Mouse (Mus musculus) neural tube, embryonic 11.5 days (tissue): ENCODE data around the gene Mcm6. TPM values are rescaled to one million over a fixed set of nuclear protein-coding genes. Genes with fewer than 3 reads are reported as not detected.
A peak's percentile ranks its signal among the peaks of the same experiment; 100 is the strongest.

Experiments
- ATAC-seq: fragments of 200-750 bp; cut with Nextera tagmentation; 2 replicates; pipeline ENCODE4 v1.8.0; 2017; ENCODE audit warnings: moderate number of reproducible peaks, mild to moderate bottlenecking, moderate TSS enrichment, moderate library complexity; ENCODE audit not compliant: insufficient read depth, low FRiP score, low TSS enrichment
- DNase-seq: peaks from one replicate; pipeline ENCODE4 v3.0.0-alpha.2; 2015; ENCODE audit warnings: low spot score
- H3K27ac ChIP-seq: fragments of 300-500 bp; sonication (generic); 2 replicates; pipeline ENCODE4 v1.5.1; 2014; ENCODE audit warnings: low read depth, mild to moderate bottlenecking, low read length
- H3K27me3 ChIP-seq: fragments of 300-500 bp; sonication (generic); 2 replicates; pipeline ENCODE4 v1.6.1; 2014; ENCODE audit warnings: mild to moderate bottlenecking, low read length, mixed read lengths; ENCODE audit not compliant: control insufficient read depth, insufficient read depth
- H3K36me3 ChIP-seq: fragments of 300-500 bp; sonication (generic); 2 replicates; pipeline ENCODE4 v1.6.1; 2014; ENCODE audit warnings: mild to moderate bottlenecking, low read length, moderate library complexity, mixed read lengths; ENCODE audit not compliant: control insufficient read depth, insufficient read depth
- H3K4me1 ChIP-seq: fragments of 300-500 bp; sonication (generic); 2 replicates; pipeline ENCODE4 v1.6.1; 2014; ENCODE audit warnings: low read length, mixed read lengths; ENCODE audit not compliant: control insufficient read depth, insufficient read depth
- H3K4me2 ChIP-seq: fragments of 300-500 bp; sonication (generic); 2 replicates; pipeline ENCODE4 v1.6.1; 2014; ENCODE audit warnings: low read depth, mild to moderate bottlenecking, moderate library complexity
- H3K4me3 ChIP-seq: fragments of 300-500 bp; sonication (generic); 2 replicates; pipeline ENCODE4 v1.5.1; 2014; ENCODE audit warnings: low read depth, low read length
- H3K9ac ChIP-seq: fragments of 300-500 bp; sonication (generic); 2 replicates; pipeline ENCODE4 v1.6.1; 2014; ENCODE audit warnings: mild to moderate bottlenecking, low read length
- H3K9me3 ChIP-seq: fragments of 300-500 bp; sonication (generic); 2 replicates; pipeline ENCODE4 v1.6.1; 2016; ENCODE audit warnings: low read length; ENCODE audit not compliant: control insufficient read depth
- WGBS: fragments of 180-500 bp; shearing (Covaris S2); extraction: QIAGEN DNeasy Blood & Tissue Kit; methylation state at CpG from one replicate; pipeline ENCODE4 v1.1.7; 2014; 5-methylcytosine and 5-hydroxymethylcytosine counted together
- polyA plus RNA-seq: library from polyadenylated mRNA; unstranded; fragments of >200 nt; fragmentation: Nextera tagmentation; extraction: Ambion mirVana; gene quantifications from 2 replicates; pipeline ENCODE4 v1.2.1, GENCODE M21; 2014

Mcm6 gene
- 292 and 301 TPM in 2 replicates for polyA plus RNA-seq

- no peaks in the 10 kb centered on the region for H3K9me3 ChIP-seq
- 3% methylated on average over 38 of the region's 38 CpGs for WGBS
- no peaks in the 10 kb centered on the region for H3K27me3 ChIP-seq
- 0 out of 2 replicates have a peak, but pooled peaks cover 3% of the 10 kb centered on the region for H3K4me1 ChIP-seq
- peak within 1 kb of the TSS; percentile 63 for H3K4me3 ChIP-seq
- peak within 1 kb of the TSS; percentile 49 for H3K4me2 ChIP-seq
- DNase-seq: peak; percentile 95
- peak within 1 kb of the TSS; percentile 82 for H3K9ac ChIP-seq
- H3K36me3 ChIP-seq: 0 out of 2 replicates have a peak, but pooled peaks cover 2% of the 10 kb centered on the region
- H3K27ac ChIP-seq: peak within 1 kb of the TSS; percentile 74
- peak; percentile 98 for ATAC-seq
Observed at GRCm38 (mm10) chr1:128359554-128360376, at the start of gene Mcm6. TSS of gene Mcm6 (minus strand) at chr1:128359664.

- no peaks in the 10 kb centered on the region for H3K36me3 ChIP-seq
- no peaks in the 10 kb centered on the region for H3K9me3 ChIP-seq
- peaks cover 3% of the 10 kb centered on the region; the same call in 1 of the 2 replicates for H3K4me1 ChIP-seq
- DNase-seq (no peak), ATAC-seq (no peak)
- no peak overlapping the region for H3K9ac ChIP-seq
- H3K27ac ChIP-seq: no peak overlapping the region
- H3K27me3 ChIP-seq: no peaks in the 10 kb centered on the region
- no peak overlapping the region for H3K4me2 ChIP-seq
- no peak overlapping the region for H3K4me3 ChIP-seq
- WGBS: 17% methylated on average over 1 of the region's 1 CpGs
Observed at GRCm38 (mm10) chr1:128406846-128407245, 47.4 kb upstream of the Mcm6 start.

GRCm38 (mm10) chr1:128405675-128406074, 46.2 kb upstream of the Mcm6 start:
- peaks cover 4% of the 10 kb centered on the region; the same call in 1 of the 2 replicates for H3K4me1 ChIP-seq
- 71% methylated on average over 1 of the region's 1 CpGs for WGBS
- H3K27ac ChIP-seq: no peak overlapping the region
- H3K27me3 ChIP-seq: no peaks in the 10 kb centered on the region
- H3K4me3 ChIP-seq: no peak overlapping the region
- no peaks in the 10 kb centered on the region for H3K9me3 ChIP-seq
- DNase-seq (no peak), ATAC-seq (no peak)
- H3K9ac ChIP-seq: no peak overlapping the region
- no peaks in the 10 kb centered on the region for H3K36me3 ChIP-seq
- no peak overlapping the region for H3K4me2 ChIP-seq

GRCm38 (mm10) chr1:128405041-128405481, 45.6 kb upstream of the Mcm6 start:
- ATAC-seq: peak; percentile 85
- WGBS: 32% methylated on average over 2 of the region's 2 CpGs
- H3K36me3 ChIP-seq: no peaks in the 10 kb centered on the region
- H3K27me3 ChIP-seq: no peaks in the 10 kb centered on the region
- peak; percentile 42 for DNase-seq
- peak overlapping the region; percentile 62; the same call in 1 of the 2 replicates for H3K27ac ChIP-seq
- peaks cover 6% of the 10 kb centered on the region; the same call in 1 of the 2 replicates for H3K4me1 ChIP-seq
- no peak overlapping the region for H3K4me2 ChIP-seq
- no peak overlapping the region for H3K4me3 ChIP-seq
- H3K9me3 ChIP-seq: no peaks in the 10 kb centered on the region
- no peak overlapping the region for H3K9ac ChIP-seq

- Histone ChIP-seq H3K9ac (no peak overlapping the region), H3K27me3 (no peaks in the 10 kb centered on the region), H3K9me3 (no peaks in the 10 kb centered on the region), H3K4me1 (peaks cover 4% of the 10 kb centered on the region; the same call in 1 of the 2 replicates), H3K4me3 (no peak overlapping the region), H3K4me2 (no peak overlapping the region), H3K36me3 (no peaks in the 10 kb centered on the region), H3K27ac (peak overlapping the region; percentile 11; the same call in 1 of the 2 replicates)
- no peak for ATAC-seq
- WGBS: 16% methylated on average over 2 of the region's 2 CpGs
- no peak for DNase-seq
Observed at GRCm38 (mm10) chr1:128400926-128401325, 41.5 kb upstream of the Mcm6 start.

- DNase-seq: no peak
- Histone ChIP-seq H3K36me3 (no peaks in the 10 kb centered on the region), H3K4me3 (no peak overlapping the region), H3K9ac (no peak overlapping the region), H3K4me1 (peaks cover 4% of the 10 kb centered on the region; the same call in 1 of the 2 replicates), H3K9me3 (no peaks in the 10 kb centered on the region), H3K27me3 (no peaks in the 10 kb centered on the region), H3K27ac (peak overlapping the region; percentile 11; the same call in 1 of the 2 replicates), H3K4me2 (no peak overlapping the region)
- WGBS: 44% methylated on average over 5 of the region's 5 CpGs
- no peak for ATAC-seq
Observed at GRCm38 (mm10) chr1:128399941-128400915, 40.8 kb upstream of the Mcm6 start.

GRCm38 (mm10) chr1:128398738-128399445, 39.4 kb upstream of the Mcm6 start:
- Histone ChIP-seq H3K9ac (no peak overlapping the region), H3K4me3 (no peak overlapping the region), H3K27ac (no peak overlapping the region), H3K4me1 (peaks cover 4% of the 10 kb centered on the region; the same call in 1 of the 2 replicates), H3K4me2 (no peak overlapping the region), H3K9me3 (no peaks in the 10 kb centered on the region), H3K27me3 (no peaks in the 10 kb centered on the region), H3K36me3 (no peaks in the 10 kb centered on the region)
- WGBS: 95% methylated on average over 5 of the region's 5 CpGs
- DNase-seq (no peak), ATAC-seq (no peak)

GRCm38 (mm10) chr1:128394657-128395056, 35.2 kb upstream of the Mcm6 start:
- Histone ChIP-seq H3K27ac (no peak overlapping the region), H3K27me3 (no peaks in the 10 kb centered on the region), H3K36me3 (no peaks in the 10 kb centered on the region; the same call in 1 of the 2 replicates), H3K4me1 (no peaks in the 10 kb centered on the region; the same call in 1 of the 2 replicates), H3K9ac (no peak overlapping the region), H3K4me3 (no peak overlapping the region), H3K9me3 (no peaks in the 10 kb centered on the region), H3K4me2 (no peak overlapping the region)
- no peak for DNase-seq
- WGBS: 91% methylated on average over 3 of the region's 3 CpGs
- ATAC-seq: no peak
